Mouse (Mus musculus) MEL (cell line): Measurements from ENCODE around the gene Vstm4.

Experiments used
- CTCF ChIP-seq, 3 experiments: IDR thresholded peaks in 2 of 3; conservative IDR thresholded peaks in 1 of 3; 2 replicates each; pipeline ENCODE4 v1.5.1; 2011 to 2012; ENCODE audit warnings: low read length in 3 of 3, low read depth in 2 of 3, mild to moderate bottlenecking in 2 of 3, improper control_type of control experiment in 1 of 3, inconsistent platforms in 1 of 3, mixed read lengths in 1 of 3, moderate library complexity in 1 of 3; ENCODE audit not compliant: control insufficient read depth in 1 of 3, insufficient read depth in 1 of 3, poor library complexity in 1 of 3, severe bottlenecking in 1 of 3
- EP300 ChIP-seq, 2 experiments: IDR thresholded peaks; 2 replicates each; pipeline ENCODE4 v1.6.1; 2011; ENCODE audit warnings: improper control_type of control experiment in 2 of 2, low read length in 2 of 2, low read depth in 1 of 2, mild to moderate bottlenecking in 1 of 2
- GATA1 ChIP-seq: IDR thresholded peaks from 2 replicates; pipeline ENCODE4 v1.6.1; 2011; ENCODE audit warnings: low read depth, low read length, improper control_type of control experiment
- MAX ChIP-seq: IDR thresholded peaks from 2 replicates; pipeline ENCODE4 v1.6.1; 2011; ENCODE audit warnings: low read length, improper control_type of control experiment
- MYB ChIP-seq: IDR thresholded peaks from 2 replicates; pipeline ENCODE4 v1.6.1; 2011; ENCODE audit warnings: mild to moderate bottlenecking, low read depth, low read length, improper control_type of control experiment
- POLR2A ChIP-seq, 2 experiments: IDR thresholded peaks; 2 replicates each; pipeline ENCODE4 v1.6.1; 2011 to 2012; ENCODE audit warnings: low read length in 2 of 2, mild to moderate bottlenecking in 2 of 2, control low read depth in 1 of 2, improper control_type of control experiment in 1 of 2, low read depth in 1 of 2, moderate library complexity in 1 of 2; ENCODE audit not compliant: control insufficient read depth in 1 of 2, insufficient read depth in 1 of 2, poor library complexity in 1 of 2
- POLR2AphosphoS5 ChIP-seq: IDR thresholded peaks from 2 replicates; pipeline ENCODE4 v1.6.1; 2012; ENCODE audit warnings: low read depth, borderline replicate concordance, mild to moderate bottlenecking, inconsistent platforms, low read length, moderate library complexity, mixed read lengths
- SMC3 ChIP-seq: IDR thresholded peaks from 2 replicates; pipeline ENCODE4 v1.6.1; 2011; ENCODE audit warnings: low read depth, low read length, improper control_type of control experiment
- TBP ChIP-seq: IDR thresholded peaks from 2 replicates; pipeline ENCODE4 v1.8.0; 2011; ENCODE audit warnings: low read depth, low read length, improper control_type of control experiment
- ZC3H11A ChIP-seq: IDR thresholded peaks from 2 replicates; pipeline ENCODE4 v1.6.1; 2012; ENCODE audit warnings: low read depth, mild to moderate bottlenecking, inconsistent platforms, low read length, improper control_type of control experiment
- ZMIZ1 ChIP-seq: IDR thresholded peaks from 2 replicates; pipeline ENCODE4 v1.6.1; 2012; ENCODE audit warnings: low read depth, mild to moderate bottlenecking, inconsistent platforms, low read length, improper control_type of control experiment, moderate library complexity
- ZNF384 ChIP-seq: IDR thresholded peaks from 2 replicates; pipeline ENCODE4 v1.6.1; 2012; ENCODE audit warnings: low read depth, mild to moderate bottlenecking, inconsistent platforms, low read length, improper control_type of control experiment

GRCm38 (mm10) chr14:32854059-32854458, 2.5 kb upstream of the Vstm4 start:
- TF ChIP-seq POLR2AphosphoS5 (no peak), ZNF384 (no peak), TBP (no peak), EP300 (IDR thresholded peaks at IDR 0.05; ENCODE audit: low read depth in 1 of 2, low read length in 2 of 2) (no peak), GATA1 (no peak), CTCF (IDR thresholded peaks at IDR 0.05 in 2 of 3, conservative IDR thresholded peaks at IDR 0.05 in 1 of 3; ENCODE audit: control insufficient read depth in 1 of 3, insufficient read depth in 1 of 3, low read depth in 2 of 3, low read length in 3 of 3, poor library complexity in 1 of 3, severe bottlenecking in 1 of 3) (no peak), ZC3H11A (no peak), MAX (no peak), SMC3 (no peak), ZMIZ1 (no peak), MYB (no peak), POLR2A (IDR thresholded peaks at IDR 0.05; ENCODE audit: control insufficient read depth in 1 of 2, insufficient read depth in 1 of 2, low read depth in 1 of 2, low read length in 2 of 2, poor library complexity in 1 of 2) (no peak)
